Mouse (Mus musculus): ENCODE measurements around the gene Iqce. TPM values are rescaled to one million over a fixed set of nuclear protein-coding genes. Genes with fewer than 3 reads are reported as not detected.
A peak's percentile ranks its signal among the peaks of the same experiment; 100 is the strongest.

The Iqce gene
- total and polyA plus RNA-seq, 2 experiments: 2.3 to 5.5 TPM

DNA sequence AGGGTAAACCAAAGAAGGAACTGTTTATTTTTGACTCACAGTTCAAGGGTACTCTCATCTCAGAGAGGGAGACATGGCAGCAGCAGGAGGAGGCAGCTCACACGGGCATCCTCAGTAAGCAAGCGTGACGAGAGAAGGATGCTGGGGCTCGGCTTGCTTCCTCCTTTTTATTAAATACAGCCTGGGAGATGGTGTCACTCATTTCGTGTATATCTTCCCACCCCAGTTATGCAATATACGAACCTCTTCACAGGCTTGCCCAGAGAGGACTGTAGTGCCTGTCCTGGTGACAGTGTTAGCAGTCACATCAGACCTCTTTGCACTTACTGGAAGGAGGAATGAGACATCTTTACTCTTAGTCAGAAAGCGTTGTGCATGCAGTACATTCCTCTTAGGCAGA lies 18.6 kb upstream of the Iqce start:
- no peak overlapping the region for H3K9ac ChIP-seq (ENCODE audit: low read depth, low read length)
- no peaks in the 10 kb centered on the region for H3K27me3 ChIP-seq (ENCODE audit: control insufficient read depth, insufficient read depth, low read length)
- H3K4me3 ChIP-seq (ENCODE audit: insufficient read depth, low read depth, low read length): no peak overlapping the region
- H3K4me1 ChIP-seq (ENCODE audit: control insufficient read depth, insufficient read depth, low read length): no peaks in the 10 kb centered on the region
- DNase-seq (ENCODE audit: extremely low read depth, low read depth, low spot score): no peak
- H3K36me3 ChIP-seq (ENCODE audit: control insufficient read depth, insufficient read depth, low read length): peaks cover 17% of the 10 kb centered on the region
- no peak overlapping the region for H3K27ac ChIP-seq (replicated peaks; ENCODE audit: insufficient read depth, low read depth, low read length)
- 83% methylated on average over 7 of the region's 7 CpGs for WGBS
- no peaks in the 10 kb centered on the region for H3K79me2 ChIP-seq (ENCODE audit: control insufficient read depth, insufficient read depth, low read length)
- TF ChIP-seq CTCF (IDR thresholded peaks at IDR 0.05; ENCODE audit: low read depth, low read length) (no peak), POLR2A (IDR thresholded peaks at IDR 0.05; ENCODE audit: extremely low read depth, insufficient read depth, low read length) (no peak)

DNA sequence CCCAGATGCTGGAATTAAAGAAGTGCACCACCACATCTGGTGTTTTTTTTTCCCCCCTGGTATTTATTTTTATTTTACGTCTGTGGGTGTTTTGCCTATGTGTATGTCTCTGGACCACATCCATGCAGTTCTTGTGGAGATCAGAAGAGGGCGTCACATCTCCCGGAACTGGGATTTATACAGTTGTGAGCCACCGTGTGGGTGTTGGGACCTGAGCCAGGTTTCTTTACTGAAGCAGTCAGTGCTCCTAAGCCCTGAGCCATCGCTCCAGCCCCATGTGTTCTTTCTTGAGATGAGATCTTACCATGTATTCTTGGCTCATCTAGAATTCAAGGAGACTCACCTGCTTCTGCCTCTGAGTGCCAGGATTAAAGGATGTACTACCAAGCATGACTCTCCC lies 8.9 kb upstream of the Iqce start:
- no peak overlapping the region for H3K27ac ChIP-seq (replicated peaks; ENCODE audit: insufficient read depth, low read depth, low read length)
- H3K27me3 ChIP-seq (ENCODE audit: control insufficient read depth, insufficient read depth, low read length): no peaks in the 10 kb centered on the region
- 89% methylated on average over 5 of the region's 5 CpGs for WGBS
- H3K9ac ChIP-seq (ENCODE audit: low read depth, low read length): no peak overlapping the region
- H3K4me1 ChIP-seq (ENCODE audit: control insufficient read depth, insufficient read depth, low read length): peaks cover under 1% of the 10 kb centered on the region; the same call in 1 of the 2 replicates
- DNase-seq (ENCODE audit: extremely low read depth, low read depth, low spot score): no peak
- H3K4me3 ChIP-seq (ENCODE audit: insufficient read depth, low read depth, low read length): no peak overlapping the region
- H3K36me3 ChIP-seq (ENCODE audit: control insufficient read depth, insufficient read depth, low read length): peaks cover 19% of the 10 kb centered on the region; the same call in 1 of the 2 replicates
- TF ChIP-seq POLR2A (IDR thresholded peaks at IDR 0.05; ENCODE audit: extremely low read depth, insufficient read depth, low read length) (no peak), CTCF (IDR thresholded peaks at IDR 0.05; ENCODE audit: low read depth, low read length) (no peak)
- H3K79me2 ChIP-seq (ENCODE audit: control insufficient read depth, insufficient read depth, low read length): no peaks in the 10 kb centered on the region; the same call in 1 of the 2 replicates

DNA sequence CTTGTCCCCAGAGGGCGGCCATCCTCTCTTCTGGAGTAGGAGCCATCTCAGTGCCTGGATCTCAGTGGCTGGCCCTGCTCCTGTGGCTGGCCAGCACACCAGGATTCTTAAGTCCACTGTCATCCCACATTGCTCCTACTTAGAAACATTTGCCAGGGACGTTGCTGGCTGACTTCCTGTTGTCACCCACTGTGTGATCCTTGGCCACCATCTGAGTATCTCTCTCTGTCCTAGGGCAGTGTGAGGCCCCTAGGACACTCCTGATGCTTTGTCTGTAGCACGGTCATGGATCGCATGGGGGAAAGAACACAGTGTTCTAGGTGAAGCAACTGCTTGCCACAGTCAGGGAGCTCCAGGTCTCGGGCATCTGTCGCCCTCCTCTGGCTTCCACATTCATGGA lies 8.1 kb upstream of the Iqce start:
- Histone ChIP-seq H3K79me2 (ENCODE audit: control insufficient read depth, insufficient read depth, low read length) (no peaks in the 10 kb centered on the region; the same call in 1 of the 2 replicates), H3K27me3 (ENCODE audit: control insufficient read depth, insufficient read depth, low read length) (no peaks in the 10 kb centered on the region), H3K36me3 (ENCODE audit: control insufficient read depth, insufficient read depth, low read length) (peaks cover 16% of the 10 kb centered on the region; the same call in 1 of the 2 replicates), H3K4me3 (ENCODE audit: insufficient read depth, low read depth, low read length) (no peak overlapping the region), H3K27ac (replicated peaks; ENCODE audit: insufficient read depth, low read depth, low read length) (no peak overlapping the region), H3K4me1 (ENCODE audit: control insufficient read depth, insufficient read depth, low read length) (peaks cover 7% of the 10 kb centered on the region), H3K9ac (ENCODE audit: low read depth, low read length) (no peak overlapping the region)
- DNase-seq (ENCODE audit: extremely low read depth, low read depth, low spot score): no peak
- TF ChIP-seq CTCF (IDR thresholded peaks at IDR 0.05; ENCODE audit: low read depth, low read length) (no peak), POLR2A (IDR thresholded peaks at IDR 0.05; ENCODE audit: extremely low read depth, insufficient read depth, low read length) (no peak)
- 95% methylated on average over 6 of the region's 6 CpGs for WGBS

DNA sequence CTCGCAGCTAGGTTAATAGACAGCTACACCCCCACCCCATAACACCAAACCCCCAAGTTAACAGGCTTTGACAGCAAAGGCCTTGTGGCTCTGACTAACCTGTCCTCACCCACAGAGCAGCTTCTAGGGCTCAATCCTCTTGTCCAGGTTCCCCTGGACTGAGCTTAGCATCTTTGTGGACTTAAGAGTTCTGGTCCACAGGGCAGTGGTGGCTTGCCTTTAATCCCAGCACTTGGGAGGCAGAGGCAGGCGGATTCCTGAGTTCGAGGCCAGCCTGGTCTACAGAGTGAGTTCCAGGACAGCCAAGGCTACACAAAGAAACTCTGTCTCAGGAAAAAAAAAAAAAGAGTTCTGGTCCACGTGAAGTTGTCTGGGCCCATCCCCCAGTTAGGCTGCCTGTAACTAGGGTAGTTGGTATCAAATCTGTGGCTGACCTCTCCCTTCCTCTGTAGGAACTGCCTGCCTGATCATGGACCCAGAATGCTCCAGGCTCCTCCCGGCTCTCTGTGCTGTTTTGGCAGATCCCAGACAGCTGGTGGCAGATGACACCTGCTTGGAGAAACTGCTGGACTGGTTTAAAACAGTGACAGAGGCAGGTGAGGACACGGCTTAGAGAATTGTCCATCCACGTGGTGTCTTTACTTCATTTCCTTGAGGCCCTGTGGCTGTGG lies 3.5 kb upstream of the Iqce start:
- H3K79me2 ChIP-seq (ENCODE audit: control insufficient read depth, insufficient read depth, low read length): no peaks in the 10 kb centered on the region; the same call in 1 of the 2 replicates
- peak overlapping the region; percentile 64 for H3K27ac ChIP-seq (replicated peaks; ENCODE audit: insufficient read depth, low read depth, low read length)
- TF ChIP-seq POLR2A (IDR thresholded peaks at IDR 0.05; ENCODE audit: extremely low read depth, insufficient read depth, low read length) (no peak), CTCF (IDR thresholded peaks at IDR 0.05; ENCODE audit: low read depth, low read length) (no peak)
- 47% methylated on average over 7 of the region's 7 CpGs for WGBS
- H3K36me3 ChIP-seq (ENCODE audit: control insufficient read depth, insufficient read depth, low read length): peaks cover 4% of the 10 kb centered on the region; the same call in 1 of the 2 replicates
- peak overlapping the region; percentile 74 for H3K4me3 ChIP-seq (ENCODE audit: insufficient read depth, low read depth, low read length)
- peaks cover 12% of the 10 kb centered on the region for H3K4me1 ChIP-seq (ENCODE audit: control insufficient read depth, insufficient read depth, low read length)
- no peak for DNase-seq (ENCODE audit: extremely low read depth, low read depth, low spot score)
- H3K27me3 ChIP-seq (ENCODE audit: control insufficient read depth, insufficient read depth, low read length): no peaks in the 10 kb centered on the region
- H3K9ac ChIP-seq (ENCODE audit: low read depth, low read length): peak overlapping the region; percentile 77

DNA sequence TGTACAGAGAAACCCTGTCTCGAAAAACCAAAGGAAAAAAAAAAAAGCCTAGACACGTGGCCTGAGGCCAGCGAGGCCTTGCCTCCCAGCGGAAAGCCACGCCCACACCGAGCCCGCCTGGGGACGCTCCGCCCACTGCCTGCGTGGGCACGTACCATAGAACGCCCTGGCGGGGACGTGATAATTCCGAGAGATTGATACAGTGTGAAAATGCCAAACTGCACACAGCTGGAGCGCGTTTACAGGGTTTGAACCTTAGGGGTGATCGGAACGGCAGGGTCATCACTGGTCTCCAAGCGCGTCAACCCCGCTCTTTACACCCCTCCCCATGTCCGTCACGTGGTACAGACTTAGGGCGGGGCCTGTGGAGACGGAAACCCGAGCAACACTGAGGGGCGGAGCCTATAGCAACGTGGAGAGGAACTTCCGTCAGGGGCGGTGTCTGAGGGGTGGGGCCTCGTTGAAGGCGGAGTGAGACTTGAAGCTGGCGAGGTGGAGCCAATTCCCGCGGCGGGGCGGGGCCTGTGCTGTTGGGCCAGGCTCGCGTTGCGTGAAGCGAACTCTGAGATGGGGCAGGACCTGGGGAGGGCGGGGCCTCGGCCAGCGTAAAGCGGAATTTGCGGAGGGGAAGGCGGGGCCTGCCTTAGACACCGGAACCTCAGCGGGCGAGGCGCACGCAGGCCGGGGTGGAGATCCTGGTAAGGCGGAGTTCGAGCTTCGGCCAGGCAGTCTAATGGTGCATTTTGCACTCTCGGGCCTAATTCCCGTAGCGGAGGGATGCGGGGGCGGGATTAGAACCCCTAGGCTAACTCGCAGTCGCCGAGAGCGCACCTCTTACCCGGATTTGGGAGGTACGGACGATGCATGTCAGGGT lies 2.4 kb upstream of the Iqce start, which contains the start of gene Brat1:
Gene Brat1, plus strand, starts transcription at position 634 of the 874 bp plus-strand sequence.
- H3K79me2 ChIP-seq (ENCODE audit: control insufficient read depth, insufficient read depth, low read length): no peaks in the 10 kb centered on the region; the same call in 1 of the 2 replicates
- H3K4me1 ChIP-seq (ENCODE audit: control insufficient read depth, insufficient read depth, low read length): peaks cover 12% of the 10 kb centered on the region
- no peaks in the 10 kb centered on the region for H3K36me3 ChIP-seq (ENCODE audit: control insufficient read depth, insufficient read depth, low read length)
- H3K4me3 ChIP-seq (ENCODE audit: insufficient read depth, low read depth, low read length): peak within 1 kb of the TSS; percentile 74
- TF ChIP-seq CTCF (IDR thresholded peaks at IDR 0.05; ENCODE audit: low read depth, low read length) (no peak), POLR2A (IDR thresholded peaks at IDR 0.05; ENCODE audit: extremely low read depth, insufficient read depth, low read length) (peak; percentile 79)
- WGBS: under 1% methylated on average over 69 of the region's 69 CpGs
- no peaks in the 10 kb centered on the region for H3K27me3 ChIP-seq (ENCODE audit: control insufficient read depth, insufficient read depth, low read length)
- H3K9ac ChIP-seq (ENCODE audit: low read depth, low read length): peak within 1 kb of the TSS; percentile 82
- DNase-seq (ENCODE audit: extremely low read depth, low read depth, low spot score): peak; percentile 98
- peak within 1 kb of the TSS; percentile 97 for H3K27ac ChIP-seq (replicated peaks; ENCODE audit: insufficient read depth, low read depth, low read length)
